Mouse (Mus musculus) small intestine, adult 10 weeks (tissue): ENCODE data around the gene Gcc1. TPM values are rescaled to one million over a fixed set of nuclear protein-coding genes. Genes with fewer than 3 reads are reported as not detected.

ENCODE experiments used
- polyA plus RNA-seq: library from polyadenylated mRNA; stranded (reverse); fragments of 350-450 nt; fragmentation: Illumina TruSeq; extraction: RNeasy Lipid Tissue Mini Kit (QIAGEN cat#74804); gene quantifications from one replicate; pipeline ENCODE4 v1.2.3, GENCODE M21; 2014; ENCODE audit warnings: low replicate concordance

The Gcc1 gene
- 11.3 TPM for polyA plus RNA-seq

DNA sequence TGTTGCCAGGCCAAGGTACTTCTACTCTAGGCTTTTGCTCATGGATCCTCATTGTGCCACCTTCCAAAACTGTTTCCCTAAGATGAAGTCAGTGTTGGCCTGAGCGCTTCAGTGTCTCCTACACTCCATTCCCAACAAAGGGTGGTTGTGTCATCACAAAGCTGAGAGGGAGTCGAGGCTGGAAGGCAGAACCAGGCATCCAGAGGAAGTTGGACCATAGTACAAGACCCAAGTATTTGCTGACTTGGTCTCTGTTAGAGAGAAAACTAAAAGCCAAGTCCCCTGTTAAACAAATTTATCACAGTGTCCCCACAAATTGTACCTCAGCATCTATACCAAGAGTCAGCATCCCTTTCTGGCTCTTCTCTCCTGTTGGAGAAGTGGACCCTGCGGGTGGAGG is at the start of gene Gcc1:
Gene Gcc1, minus strand, starts transcription at position 101 of the 400 bp plus-strand sequence.

DNA sequence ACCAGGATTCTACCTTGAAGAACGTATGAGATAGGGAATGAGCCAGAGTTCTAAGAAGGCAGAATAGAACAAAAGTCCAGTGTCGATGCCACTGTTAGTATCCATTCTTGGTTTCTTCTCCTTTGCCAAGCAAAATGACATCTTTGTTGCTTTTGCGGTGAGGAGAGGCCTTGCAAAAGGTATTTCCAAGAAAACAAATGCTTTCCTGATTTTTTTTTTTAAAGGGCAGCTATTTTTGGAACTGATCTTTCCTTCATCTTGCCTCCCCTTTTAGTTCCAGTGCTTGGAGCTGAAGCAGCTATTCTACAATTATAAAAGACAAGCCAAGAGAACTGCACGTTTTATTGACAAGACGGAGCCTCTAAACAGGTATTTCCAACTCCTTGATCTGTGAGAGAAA is 46.6 kb upstream of the Gcc1 start, which contains the start of gene Snd1:
Gene Snd1, plus strand, starts transcription at position 301 of the 400 bp plus-strand sequence.

DNA sequence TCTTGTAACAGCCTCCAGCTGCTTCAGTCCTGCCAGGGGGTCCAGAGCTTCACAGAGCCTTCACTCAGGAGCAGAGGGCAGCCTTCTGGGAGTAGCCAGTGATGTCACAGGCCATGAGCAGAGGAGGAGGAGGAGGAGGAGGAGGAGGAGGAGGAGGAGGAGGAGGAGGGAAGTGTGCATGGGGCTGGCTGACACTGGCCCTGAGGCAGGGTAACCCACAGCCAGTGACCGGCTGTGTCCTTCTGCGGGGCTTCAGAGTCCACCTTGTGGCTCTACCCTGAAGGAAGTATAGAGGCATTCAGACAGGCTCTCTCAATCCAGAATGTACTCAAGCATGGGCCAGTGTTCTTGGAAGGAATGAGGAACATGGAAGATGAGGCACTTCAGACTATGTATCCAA is 21.1 kb upstream of the Gcc1 start, which contains the start of gene Pax4:
Gene Pax4, minus strand, starts transcription at position 101 of the 400 bp plus-strand sequence.

DNA sequence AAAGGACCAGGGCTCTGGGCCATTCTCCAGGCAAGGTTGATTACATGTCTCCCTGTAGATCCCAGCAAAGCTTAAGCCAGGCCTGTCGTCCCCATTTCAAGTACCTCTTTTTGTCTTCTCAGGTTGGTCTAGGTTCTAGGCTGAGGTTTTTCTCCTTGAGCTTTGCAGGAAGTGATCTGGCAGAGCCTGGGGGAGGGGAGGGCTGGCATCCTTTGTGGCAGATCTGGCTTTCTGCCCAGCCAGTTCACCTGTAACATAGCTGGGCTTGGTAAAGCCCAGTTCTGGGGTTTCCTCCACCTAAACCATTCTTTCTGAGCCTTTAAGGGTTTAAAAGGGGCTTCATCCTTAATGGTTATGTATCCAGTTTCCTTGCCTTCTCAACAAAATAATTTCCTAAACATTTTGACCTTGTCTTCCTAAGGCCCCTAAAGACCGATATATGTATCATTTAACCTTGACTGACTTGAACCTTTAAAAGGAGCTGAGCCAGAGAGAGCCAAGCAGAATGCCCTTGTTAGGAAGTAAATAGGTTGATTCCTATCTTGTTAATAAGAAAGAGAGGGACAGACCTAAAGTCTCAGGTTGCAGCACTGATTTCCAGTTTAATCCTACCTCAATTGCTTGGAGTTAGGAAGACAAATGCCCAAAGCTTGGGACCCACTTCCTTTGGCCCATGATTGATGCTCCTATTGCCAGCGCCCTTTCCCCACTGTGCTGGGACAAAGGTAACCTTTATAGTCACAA is 922 bp downstream of the Gcc1 start, which contains the start of gene Fscn3:
Gene Fscn3, plus strand, starts transcription at position 694 of the 744 bp plus-strand sequence.

DNA sequence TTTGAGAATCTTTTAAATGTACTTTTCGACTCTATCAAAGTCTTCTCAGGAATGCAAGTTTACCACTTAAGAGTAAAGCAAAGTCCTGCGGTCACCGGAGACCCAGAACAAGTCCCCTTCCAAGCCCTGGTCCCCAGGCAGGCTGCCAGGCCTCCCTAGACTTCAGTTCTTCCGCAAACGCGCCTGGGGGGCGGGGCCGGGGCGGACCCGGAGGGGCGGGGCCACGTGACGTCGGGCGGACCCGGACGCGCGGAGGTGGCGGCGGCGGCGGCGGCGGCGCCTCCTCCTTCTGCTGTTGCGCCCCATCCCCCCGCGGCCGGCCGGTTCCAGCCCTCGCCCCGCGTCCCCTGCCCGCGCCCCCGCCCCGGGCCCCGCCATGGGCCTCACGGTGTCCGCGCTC is 4.9 kb downstream of the Gcc1 start, which contains the start of gene Arf5:
Gene Arf5, plus strand, starts transcription at position 248 of the 400 bp plus-strand sequence.

DNA sequence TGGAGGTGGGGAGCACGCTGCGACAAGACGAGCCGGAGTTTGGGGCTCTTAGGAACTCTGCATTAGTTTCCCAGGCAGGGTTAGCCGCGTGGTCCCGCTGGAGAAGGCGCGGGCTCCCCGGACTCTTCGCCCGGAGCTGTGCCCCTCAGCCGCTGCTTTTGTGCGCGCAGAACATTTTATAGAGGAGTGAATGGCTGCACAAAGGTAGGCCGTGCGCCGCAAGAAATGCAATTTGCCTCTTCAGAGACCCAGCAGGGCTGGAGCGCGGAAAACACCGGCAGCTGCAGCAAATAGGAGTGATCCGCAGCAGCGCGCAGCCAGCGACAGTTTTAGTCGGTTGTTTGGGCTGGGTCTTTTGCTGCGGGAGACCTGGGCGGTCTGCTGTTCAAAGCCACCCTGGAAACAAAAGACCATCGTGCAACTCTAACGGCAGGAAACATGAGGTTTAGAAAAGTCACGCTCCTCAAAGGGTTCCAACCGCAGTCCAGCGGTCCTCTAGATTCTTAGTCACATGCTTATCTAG is 30.4 kb downstream of the Gcc1 start, which contains the start of gene Zfp800:
Gene Zfp800, minus strand, starts transcription at position 325 of the 523 bp plus-strand sequence.

Other genes starting within 250 kb of the Gcc1 start
- gene Zfp800, start 30.4 kb downstream of the Gcc1 start, polyA plus RNA-seq, result 53.7 TPM
- gene Arf5, start 4.8 kb downstream of the Gcc1 start, polyA plus RNA-seq, result 21.4 TPM
- gene Fscn3, start 601 bp downstream of the Gcc1 start, polyA plus RNA-seq, result not detected
- not detected for gene Pax4, start 21.0 kb upstream of the Gcc1 start, polyA plus RNA-seq
- gene Snd1, start 46.7 kb upstream of the Gcc1 start, polyA plus RNA-seq, result 4.5 TPM